Mouse (Mus musculus): Measurements from ENCODE around the gene Fhod1.

DNA sequence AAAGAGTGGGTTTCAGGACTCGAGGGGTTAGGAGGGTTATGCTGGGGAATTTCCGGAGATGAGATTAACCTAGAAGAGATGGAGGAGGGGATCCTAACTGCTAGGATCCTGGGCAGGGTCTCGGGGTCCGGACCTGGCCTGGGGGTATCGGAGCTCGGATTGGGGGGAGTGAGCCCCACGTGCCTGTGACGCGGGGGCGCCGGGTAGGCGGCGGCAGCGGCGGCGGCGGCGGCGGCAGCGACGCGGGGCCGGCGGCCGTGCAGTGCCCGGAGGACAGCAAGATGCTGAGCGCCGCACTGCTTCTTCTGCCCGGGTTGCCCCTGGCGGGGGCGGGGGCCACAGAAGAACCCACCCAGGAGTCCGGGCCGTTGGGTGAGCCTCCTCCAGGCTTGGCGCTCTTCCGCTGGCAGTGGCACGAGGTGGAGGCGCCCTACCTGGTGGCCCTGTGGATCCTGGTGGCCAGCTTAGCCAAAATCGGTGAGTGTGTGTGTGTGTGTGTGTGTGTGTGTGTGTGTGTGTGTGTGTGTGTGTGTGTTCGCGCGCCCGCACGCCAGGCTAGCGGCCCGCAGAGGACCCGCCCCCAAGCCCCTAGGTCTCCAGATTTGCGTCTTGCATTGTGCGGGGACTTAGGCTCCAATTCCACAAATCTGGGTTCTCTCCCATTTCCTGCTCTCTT lies 1.5 kb upstream of the Fhod1 start:
- TF ChIP-seq CTCF (IDR thresholded peaks at IDR 0.05; ENCODE audit: low read depth, low read length) = no peak
- TF ChIP-seq POLR2A (IDR thresholded peaks at IDR 0.05; ENCODE audit: extremely low read depth, insufficient read depth, low read length) = no peak

Data from liver, adult 2 months (tissue).